Mouse (Mus musculus) ES-E14 (cell line): ENCODE measurements at regions not wholly inside any gene's neighbourhood (a gene's known extent, or its start where the extent isn't known, plus 50 kb on each side); places are given as distances from the start of the nearest gene placed in this dataset.

Experiments used
- HCFC1 ChIP-seq: IDR thresholded peaks from 2 replicates; pipeline ENCODE4 v1.6.1; 2012; ENCODE audit warnings: low read length, inconsistent platforms, borderline replicate concordance; ENCODE audit not compliant: insufficient read depth
- MAFK ChIP-seq: IDR thresholded peaks from 2 replicates; pipeline ENCODE4 v1.6.1; 2014; ENCODE audit warnings: mild to moderate bottlenecking, low read depth, low read length, inconsistent platforms; ENCODE audit not compliant: insufficient read depth

GRCm38 (mm10) chr3:149581141-149581540, 590.8 kb upstream of the Adgrl2 start:
- TF ChIP-seq HCFC1 (no peak), MAFK (no peak)
